Mouse (Mus musculus): ENCODE data around the gene Kcne2. TPM values are rescaled to one million over a fixed set of nuclear protein-coding genes. Genes with fewer than 3 reads are reported as not detected.

Kcne2 gene
- total RNA-seq, 2 experiments from 2014 or later, result 0.69 to 1.7 TPM

Other genes with a start within 250 kb of the Kcne2 start
- 10 to 100 TPM; 44.8 to 52.2 TPM for gene Mrps6, start 234.1 kb upstream of the Kcne2 start, total RNA-seq (2021)
- not detected for gene Gm49711, start 234.1 kb upstream of the Kcne2 start, total RNA-seq (2021)
- 10 to 100 TPM; 30.8 to 31.7 TPM for gene Slc5a3, start 234.1 kb upstream of the Kcne2 start, total RNA-seq (2021)
- 10 to 100 TPM; 17.8 to 20.7 TPM for gene Smim11, start 8.9 kb downstream of the Kcne2 start, total RNA-seq (2021)
- gene Fam243, start 29.1 kb downstream of the Kcne2 start, total RNA-seq (2021), result not detected
- gene Kcne1, start 67.1 kb downstream of the Kcne2 start, total RNA-seq (2021), result not detected
- gene Rcan1, start 178.5 kb downstream of the Kcne2 start, total RNA-seq (2021), result 10 to 100 TPM; 60.4 to 63.9 TPM
- gene Clic6, start 193.3 kb downstream of the Kcne2 start, total RNA-seq (2021), result 1 to 10 TPM; 2.7 to 3.4 TPM